Mouse (Mus musculus) frontal cortex, adult (tissue): ENCODE results near the gene Rbm33.

Experiments
- ATAC-seq: cut with Nextera tagmentation; 2 replicates; pipeline ENCODE4 v1.9.2; 2017; ENCODE audit warnings: mild to moderate bottlenecking, moderate library complexity, mixed read lengths; ENCODE audit not compliant: low TSS enrichment

Gene Rbm33

DNA sequence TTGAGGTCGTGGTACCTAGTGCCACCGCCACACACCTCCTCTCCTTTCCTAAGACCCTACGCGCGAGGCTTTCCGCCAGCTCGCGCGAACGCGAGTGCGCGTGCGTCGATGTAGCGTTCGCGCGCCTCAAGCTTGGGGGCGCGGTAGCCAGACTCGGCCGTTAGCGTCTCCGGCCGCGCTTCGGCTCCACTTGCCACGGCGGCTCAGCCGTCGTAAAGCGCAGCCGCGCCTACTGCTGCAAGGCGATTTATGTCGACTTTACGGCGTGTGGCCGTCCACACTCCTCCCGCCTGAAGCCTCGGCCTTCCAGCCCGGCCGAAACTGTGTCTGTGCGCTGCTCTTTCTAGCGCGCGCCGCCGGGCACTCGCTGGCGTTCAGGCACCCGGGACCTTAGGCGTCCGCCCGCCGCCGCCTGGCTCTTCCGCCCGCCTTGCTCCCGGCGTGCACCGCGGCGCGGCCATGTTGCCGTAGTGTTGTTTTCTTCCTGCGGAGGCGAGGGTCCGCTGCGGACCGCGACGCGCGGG lies at the start of gene Rbm33:
Gene Rbm33 (plus strand): TSS at position 400 of the 524 bp plus-strand sequence.
- ATAC-seq, result peak; percentile 94

DNA sequence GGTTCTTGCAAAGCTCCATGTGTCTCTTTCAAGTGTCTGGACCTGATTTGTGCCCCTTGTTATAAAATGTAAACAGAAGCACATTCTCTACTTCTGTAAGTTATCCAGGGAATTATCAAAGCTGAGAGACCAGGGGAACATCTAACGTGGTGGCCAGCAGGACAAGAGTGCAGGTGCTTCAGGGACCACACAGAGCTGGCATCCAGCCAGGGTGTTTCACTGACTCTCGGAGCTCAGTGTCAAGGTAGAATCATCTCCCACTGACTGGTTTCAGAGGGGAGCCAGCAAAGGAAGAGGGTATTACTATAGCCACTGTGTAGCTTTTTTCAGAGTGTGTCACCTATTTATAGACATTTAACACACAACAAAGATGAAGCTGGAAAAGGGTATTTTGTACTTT lies 49.3 kb upstream of the Rbm33 start:
- no peak for ATAC-seq

DNA sequence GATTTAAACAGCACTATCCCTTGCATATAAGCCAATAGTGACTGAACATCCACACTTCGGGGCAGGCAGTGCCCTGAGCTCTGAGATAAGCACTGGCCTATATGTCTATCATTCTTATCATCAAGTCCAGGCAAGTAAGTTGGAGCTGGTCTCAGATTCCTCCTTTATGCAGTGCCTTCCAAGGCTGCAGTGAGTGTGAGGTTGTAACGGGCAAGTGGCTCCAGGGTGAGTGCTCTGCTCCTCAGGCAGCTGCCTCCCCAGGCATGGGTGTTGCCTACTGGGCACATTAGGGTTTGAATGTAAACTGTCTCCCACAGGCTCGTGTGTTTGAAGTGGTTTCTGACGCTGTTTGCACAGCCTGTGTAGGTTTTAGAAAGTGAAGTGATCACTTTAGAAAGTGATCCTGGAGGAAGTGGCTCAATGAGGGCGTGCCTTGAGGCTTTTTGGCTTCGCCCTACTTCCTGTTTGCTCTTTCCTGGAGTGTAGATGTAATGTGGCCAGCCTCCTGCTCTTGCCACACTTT lies 47.4 kb upstream of the Rbm33 start:
- no peak for ATAC-seq

DNA sequence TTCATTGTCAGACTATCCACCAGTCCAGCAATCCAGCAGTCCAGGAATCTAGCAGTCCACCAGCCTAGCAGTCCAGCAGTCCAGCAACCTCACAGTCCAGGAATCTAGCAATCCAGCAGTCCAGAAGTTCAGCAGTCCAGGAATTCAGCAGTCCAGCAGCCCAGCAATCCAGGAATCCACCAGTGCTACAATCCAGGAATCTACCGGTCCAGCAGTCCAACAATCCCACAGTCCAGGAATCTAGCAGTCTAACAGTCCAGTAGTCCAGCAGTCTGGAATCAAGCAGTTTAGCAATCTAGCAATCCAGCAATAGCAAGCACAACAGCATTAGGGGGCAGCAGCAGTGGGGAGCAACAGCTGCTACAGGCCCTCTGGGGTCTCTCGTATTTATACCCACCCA lies 44.1 kb upstream of the Rbm33 start:
- no peak for ATAC-seq

DNA sequence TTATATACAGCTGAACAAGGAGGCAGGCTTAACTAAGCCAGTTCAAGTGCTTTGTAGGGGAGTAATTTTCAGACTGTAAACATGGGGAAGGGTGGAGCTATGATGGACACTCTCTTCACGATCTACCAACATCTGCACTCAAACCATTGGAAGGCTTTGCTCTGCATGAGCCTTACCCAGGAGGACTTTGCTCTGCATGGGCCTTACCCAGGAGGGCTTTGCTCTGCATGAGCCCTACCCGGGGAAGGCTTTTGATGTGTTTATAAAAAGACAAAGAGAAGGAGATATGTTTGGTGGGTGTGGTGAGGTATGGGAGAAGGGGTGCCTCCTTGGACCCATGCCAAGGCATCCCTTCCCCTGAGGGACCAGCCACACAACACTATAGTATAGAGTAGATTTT lies 39.6 kb upstream of the Rbm33 start:
- ATAC-seq, result no peak

DNA sequence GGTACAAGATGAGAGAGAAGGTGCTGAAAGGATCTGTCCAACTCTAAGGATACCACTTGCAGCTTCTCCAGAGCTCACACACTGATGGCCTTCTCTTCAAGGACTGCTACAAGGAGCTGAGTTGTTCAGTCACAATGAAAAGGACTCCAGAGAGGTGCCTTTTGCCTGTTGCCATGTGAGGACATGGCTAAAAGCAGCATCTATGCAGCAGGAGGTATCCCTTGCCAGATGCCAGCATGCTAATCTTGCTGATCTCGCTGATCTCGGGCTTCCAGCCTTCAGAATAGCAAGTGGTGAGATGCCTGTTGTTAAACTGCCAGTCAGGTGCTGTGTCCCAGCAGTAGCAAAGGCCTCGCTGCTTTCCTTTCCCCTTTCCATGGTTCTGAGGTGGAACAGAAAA lies 27.8 kb upstream of the Rbm33 start:
- no peak for ATAC-seq

DNA sequence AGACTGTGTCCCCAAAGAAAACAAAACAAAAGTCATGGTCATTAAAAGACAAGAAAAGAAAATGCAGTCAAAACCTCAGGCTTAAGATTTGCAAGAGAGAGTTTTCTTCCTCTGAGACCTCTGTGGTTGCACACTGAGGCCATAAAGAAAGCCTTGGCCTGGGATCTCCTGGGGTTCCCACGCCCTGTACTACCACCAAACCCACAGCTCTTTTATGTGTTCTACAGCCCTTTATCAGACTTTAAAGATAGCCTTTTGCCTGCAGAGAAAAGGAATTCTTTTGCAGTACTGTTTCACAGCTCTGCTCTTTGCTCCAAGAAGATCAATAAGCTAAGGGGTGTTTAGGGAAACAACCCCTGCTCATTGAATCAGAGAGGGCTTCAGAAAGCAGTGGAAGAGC lies 26.3 kb upstream of the Rbm33 start:
- ATAC-seq, result no peak

DNA sequence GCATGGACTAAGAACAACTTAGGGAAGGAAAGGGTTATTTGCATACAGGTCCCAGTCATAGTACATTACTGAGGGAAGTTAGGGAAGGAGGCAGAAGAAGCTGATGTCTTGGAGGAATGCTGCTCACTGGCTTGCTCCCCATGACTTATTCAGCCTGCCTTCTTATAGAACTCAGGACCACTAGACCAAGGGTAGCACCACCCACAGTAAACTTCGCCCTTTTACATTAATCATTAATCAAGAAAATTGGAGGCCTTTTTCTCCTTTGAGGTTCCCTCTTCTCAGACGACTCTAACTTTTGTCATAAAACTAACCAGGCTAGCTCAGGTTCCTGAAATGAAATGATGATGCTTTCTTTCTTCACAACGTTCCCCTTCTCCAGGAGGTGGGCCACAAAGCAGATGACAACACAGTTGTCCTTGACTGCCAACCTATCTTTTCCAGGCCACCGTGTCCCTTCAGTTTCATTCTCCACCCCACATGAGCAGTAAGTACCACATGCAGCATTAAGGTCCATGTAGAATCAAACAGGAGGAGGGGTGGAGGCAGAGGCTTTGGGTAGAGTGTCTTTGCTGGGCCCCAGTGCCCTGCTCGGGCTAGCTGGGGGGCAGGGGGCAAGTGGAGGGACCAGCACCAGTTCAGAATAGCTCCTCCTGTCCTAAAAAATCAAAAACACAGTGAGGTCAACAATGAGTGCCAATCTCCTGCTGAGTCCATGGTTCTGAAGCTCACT lies 25.6 kb upstream of the Rbm33 start:
- no peak for ATAC-seq

DNA sequence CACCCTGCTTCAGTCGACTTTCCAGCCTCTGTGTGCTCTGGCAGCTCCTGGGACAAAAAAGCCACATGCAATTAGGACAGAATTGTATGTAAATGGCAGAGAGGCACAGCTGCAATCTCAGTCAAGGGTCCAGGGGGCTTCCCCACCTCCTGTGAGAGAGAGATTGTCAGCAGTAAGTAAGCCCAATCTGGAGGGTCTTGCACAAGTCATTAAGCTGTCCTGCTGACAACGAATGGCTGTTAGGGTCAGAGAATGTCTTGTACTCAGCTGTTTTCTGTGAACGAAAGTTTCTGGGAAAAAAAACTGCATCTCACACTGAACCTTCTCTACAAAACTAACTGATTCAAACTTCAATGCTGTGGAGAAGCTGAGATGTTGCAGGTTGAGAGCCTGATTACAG lies 24.6 kb upstream of the Rbm33 start:
- no peak for ATAC-seq

DNA sequence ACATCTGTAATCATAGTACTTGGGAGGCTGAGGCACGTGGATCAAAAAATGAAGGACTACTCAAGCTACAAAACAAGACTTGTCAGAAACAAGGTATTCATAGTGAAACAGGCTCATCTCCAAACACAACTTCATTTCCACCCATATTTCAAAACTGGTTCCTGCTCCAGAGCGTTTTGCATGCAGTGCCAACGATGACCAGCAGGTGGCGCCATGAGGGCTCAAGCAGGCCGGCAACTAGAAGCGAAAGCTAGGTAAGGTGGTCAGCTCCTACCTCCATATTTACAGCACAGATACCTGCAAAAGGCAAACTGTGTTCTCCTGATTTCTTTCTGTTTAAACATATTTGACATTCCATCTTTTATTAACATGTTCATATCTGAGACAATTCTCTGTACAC lies 22.9 kb upstream of the Rbm33 start:
- ATAC-seq, result peak; percentile 72

DNA sequence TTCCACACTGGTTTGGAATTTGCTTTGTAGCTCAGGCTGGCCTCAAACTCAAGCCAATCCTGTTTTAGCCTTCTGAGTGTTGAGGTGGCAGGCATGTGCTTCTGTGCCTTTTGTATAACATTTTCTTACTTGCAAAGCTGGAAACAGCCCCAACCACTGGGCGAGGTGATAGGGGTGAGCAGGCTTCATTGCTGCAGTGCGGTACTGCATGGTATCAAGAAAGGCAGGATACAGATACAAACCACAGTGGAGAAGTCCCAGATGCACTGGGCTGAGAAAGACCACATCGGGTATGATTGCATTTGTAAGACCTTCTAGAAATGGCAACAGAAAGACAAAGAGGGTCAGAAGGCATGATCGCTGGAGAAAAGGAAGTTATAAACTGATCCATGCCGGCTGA lies 18.8 kb upstream of the Rbm33 start:
- ATAC-seq, result no peak

DNA sequence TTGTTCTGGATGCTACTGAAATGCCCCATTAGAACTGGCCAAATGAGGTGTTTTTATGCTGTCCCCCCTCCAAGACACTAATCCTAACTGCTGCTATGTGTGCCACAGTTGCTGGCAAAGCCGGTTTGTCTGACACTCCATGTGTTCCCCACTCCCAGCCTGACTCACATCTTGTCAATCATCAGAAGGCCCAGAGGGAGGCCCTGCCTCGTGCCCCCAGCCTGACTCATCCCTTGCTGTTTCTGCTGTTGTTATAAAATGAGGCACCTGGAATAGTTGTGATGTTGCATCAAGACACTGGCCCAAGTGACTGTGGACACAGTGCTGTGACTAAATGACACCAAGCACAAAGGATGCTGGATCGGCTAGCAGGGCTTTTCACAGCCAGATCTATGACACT lies 18.2 kb upstream of the Rbm33 start:
- ATAC-seq, result no peak

DNA sequence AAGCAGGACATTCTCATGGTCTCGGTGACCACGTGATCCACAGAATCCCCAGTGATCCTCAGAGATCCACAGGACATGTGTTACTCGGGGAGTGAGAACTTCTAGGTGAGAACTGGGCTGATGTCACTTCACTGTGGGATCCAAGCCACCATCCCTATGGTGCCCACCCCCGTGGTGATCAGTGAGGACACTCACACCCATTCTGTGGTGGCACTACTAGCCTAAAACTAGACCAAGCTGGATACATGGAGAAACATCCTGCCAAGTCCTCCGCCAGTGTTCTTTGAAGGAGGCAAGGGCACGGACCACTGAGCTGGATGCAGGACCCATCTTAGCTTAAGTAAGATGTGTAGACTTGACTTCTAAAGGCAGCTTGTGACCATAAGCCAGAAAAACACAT lies 17.6 kb upstream of the Rbm33 start:
- no peak for ATAC-seq

DNA sequence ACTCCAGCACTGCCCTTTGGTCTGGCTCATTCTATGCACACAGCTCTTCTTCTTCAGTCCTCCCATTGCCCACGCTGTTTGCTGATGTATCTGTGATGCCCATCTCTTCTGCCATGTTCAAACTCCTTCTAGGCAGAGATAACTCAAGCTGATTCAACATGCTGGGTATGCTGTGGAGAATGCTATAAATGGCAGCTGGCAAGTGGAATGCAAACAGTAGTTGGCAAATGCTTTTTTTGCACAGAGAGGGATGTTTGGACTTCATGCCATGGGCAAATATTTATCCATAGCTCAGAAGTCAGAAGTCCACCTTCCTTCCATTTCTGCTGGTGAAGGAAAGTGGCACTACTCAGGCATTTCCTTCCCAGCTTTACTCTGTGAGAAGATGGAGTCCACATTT lies 14.2 kb upstream of the Rbm33 start:
- ATAC-seq, result no peak

DNA sequence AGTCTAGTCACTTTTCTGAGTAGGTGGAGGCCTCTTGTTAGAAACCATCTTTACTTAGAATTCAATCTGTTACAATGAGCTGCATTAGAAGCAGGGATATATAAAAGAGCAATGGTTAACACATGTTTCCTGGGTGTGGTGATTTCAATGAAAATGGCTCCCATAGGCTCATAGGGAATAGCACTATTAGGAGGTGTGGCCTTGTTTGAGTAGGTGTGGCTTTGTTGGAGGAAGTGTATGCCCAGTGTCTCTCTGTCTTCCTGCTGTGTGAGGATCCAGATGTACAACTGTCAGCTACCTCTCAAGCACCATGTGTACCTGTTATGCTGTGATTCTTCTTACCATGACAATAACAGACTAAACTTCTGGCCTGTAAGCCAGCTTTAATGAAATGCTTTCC lies 12.4 kb upstream of the Rbm33 start:
- 0 out of 2 replicates have a peak, but pooled peaks have one; percentile 47 for ATAC-seq

DNA sequence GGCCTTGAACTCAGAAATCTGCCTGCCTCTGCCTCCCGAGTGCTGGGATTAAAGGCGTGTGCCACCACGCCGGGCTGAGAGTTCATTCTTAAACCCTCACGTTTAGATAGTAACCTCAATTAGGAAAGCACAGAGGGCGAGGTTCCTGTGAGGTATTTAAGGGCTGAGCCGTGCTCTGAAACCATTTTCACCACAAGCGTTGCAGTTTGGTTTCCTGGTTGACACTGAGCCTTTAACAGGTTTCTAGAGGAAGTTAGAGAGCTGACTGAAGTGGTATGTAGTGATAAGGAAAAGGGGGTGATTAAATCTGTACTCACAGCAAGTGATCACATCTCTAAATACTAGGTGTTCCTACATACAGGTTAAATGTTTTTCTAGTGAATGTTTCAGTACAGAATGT lies 1.4 kb upstream of the Rbm33 start:
- no peak for ATAC-seq

DNA sequence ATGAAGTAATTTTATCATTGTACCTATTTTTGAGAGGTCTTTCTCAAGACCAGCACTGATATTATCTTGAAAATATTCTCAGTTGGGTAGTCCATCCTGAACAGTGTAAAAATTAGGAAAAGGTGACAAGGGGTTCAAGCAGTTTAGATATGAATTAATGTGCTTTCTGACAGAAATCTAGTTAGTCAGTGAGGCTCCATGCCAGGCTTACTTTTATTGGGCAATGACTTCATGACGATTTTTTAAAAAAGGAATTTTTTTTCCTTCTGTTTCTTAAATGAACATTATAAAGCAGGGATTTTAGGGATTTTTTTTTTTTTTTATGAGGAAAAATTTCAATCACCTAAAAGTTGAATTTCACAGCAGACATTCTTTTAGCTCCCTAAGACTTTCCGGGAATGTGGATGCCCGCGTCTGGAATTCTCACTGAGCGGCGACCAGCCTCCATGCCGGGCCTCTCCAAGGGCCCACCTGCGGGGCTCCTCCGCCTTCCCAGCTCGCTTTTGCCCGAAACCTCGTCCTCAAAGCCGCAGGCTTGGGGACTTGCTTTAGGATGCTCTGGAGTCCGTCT lies 685 bp upstream of the Rbm33 start:
- ATAC-seq, result peak; percentile 44; the same call in 1 of the 2 replicates

DNA sequence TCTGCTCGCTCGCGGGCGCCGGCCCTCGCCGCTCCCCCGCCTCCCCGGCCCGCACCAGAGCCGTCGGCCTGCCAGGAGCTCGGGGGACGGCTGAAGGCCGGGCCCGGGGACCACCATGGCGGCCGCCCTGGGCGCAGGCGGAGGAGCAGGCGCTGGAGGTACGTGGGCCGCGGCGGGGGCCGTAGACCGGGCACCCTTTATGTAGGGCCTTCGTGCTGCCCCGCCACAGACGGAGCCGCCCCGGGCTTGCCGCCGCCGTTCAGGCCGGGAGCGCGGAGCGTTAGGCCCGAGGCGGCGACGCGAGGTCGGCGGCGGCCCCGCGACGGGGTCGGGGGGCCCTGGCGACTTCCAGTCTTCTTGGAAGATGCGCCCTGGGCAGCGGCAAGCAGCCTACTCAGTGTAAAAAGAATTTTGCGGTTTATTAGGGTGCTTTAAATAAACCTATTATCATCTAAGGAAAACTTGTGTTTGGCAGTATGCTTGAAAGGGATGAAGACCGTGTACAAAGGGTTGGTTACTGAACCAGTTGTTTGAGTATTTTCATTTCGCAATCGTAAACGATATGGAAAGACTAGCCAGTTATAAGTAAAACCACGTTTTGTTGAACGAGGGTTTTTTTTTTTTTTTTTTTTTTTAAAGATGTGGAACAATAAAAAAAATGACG lies 464 bp downstream of the Rbm33 start:
- no peak for ATAC-seq

DNA sequence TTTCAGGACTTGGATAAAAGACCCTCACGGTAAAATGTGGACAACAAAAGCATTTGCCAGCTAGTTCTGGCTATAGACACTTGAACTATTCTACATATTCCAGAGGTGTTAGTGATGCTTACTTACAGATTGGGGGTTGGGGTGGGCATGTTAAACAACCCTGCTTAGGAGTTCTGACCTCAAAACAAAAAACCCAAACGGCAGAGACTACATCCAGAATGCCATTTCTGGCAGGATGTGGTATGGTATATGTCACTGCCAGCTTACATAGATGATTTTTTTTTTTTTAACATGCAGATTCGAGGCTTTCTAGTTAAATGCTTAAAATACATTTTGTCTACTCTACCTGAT lies 971 bp downstream of the Rbm33 start:
- no peak for ATAC-seq

DNA sequence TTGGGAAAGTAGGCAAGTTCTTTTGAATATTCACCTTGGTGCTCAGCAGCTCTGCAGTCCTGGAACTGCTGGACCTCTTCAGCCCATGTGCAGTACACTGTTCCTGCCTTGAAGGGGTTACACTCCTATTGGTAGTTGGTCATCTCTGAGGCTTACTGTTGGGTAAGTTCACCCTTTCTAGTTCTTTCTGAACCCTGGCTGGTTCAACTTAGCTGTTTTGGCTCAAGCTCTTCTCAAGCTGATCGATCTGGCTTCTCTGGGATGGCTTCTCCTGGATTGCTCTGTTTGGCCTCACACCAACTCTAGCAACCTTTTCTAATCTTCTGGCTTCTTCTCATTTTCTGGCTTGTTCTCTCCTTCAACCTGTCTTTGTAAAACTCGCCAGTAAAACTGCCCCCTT lies 1.8 kb downstream of the Rbm33 start:
- ATAC-seq, result no peak

DNA sequence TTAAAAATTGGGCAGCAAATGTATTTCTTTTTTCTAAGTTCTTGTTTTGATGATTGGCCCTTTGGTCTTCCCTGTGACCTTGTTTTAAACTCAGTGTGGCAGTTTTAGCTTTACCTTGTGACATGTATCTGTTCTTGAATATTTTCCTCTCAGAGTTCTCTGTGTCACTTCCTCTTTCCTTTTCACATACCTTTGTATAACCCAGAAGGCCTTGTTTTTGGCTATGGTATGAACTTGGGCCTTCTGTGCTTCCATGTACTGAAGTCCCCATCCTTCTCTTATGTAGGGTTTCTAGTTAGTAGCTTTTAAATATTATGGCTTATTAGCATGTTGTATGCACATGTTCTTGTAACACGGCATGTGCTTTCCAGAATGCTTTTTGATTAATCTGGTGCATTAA lies 4.8 kb downstream of the Rbm33 start:
- no peak for ATAC-seq

DNA sequence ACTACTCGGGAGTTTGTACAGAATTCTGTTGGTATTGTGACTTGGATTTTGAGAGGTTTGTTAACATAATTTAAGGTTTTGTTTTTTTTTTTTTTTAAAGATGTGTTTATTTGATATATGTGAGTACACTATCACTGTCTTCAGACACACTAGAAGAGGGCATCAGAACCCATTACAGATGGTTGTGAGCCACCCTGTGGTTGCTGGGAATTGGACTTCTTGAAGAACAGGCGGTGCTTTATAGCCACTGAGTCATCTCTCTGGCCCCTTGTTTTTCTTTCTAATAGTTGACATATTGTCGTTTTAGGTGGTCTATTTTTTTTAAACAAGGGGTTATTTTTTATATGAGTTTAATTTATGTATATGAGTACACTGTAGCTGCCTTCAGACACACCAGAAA lies 5.3 kb downstream of the Rbm33 start:
- no peak for ATAC-seq

DNA sequence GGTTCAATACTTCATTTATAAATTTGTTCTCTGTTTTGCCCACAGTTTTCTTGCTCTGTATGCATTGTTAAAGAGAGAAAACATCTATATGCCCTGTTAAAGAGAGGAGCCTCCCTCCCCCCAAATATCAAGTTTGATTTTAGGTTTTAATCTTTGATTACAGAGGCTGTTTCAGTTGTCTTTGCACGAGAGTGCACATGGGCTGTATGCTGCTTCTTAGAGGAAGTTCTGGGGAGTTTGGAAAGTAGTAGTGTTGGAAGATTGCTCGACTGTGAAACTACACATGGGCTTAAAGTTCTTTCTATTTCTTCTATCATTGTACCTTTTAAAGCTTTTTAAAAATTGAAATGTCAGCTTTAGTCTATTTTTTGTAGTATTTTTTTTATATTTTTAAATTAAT lies 6.9 kb downstream of the Rbm33 start:
- ATAC-seq, result no peak
